Mouse (Mus musculus) liver, postnatal 0 days (tissue): ENCODE data around the gene Rbm8a2. TPM values are rescaled to one million over a fixed set of nuclear protein-coding genes. Genes with fewer than 3 reads are reported as not detected.
"Not testable (repeated sequence)": the region's sequence is repeated elsewhere in the genome, so short reads cannot be mapped to it uniquely, and the experiment has no call there.

Experiments used
- ATAC-seq: fragments of 200-750 bp; cut with Nextera tagmentation; 2 replicates; pipeline ENCODE4 v1.8.0; 2017; ENCODE audit warnings: mild to moderate bottlenecking, moderate library complexity
- DNase-seq: peaks from one replicate; pipeline ENCODE4 v3.0.0-alpha.2; 2016
- H3K27ac ChIP-seq: fragments of 300-500 bp; sonication (generic); 2 replicates; pipeline ENCODE4 v1.5.1; 2014; ENCODE audit warnings: antibody characterized with exemption, moderate library complexity, mild to moderate bottlenecking, low read depth
- H3K27me3 ChIP-seq: fragments of 300-500 bp; sonication (generic); 2 replicates; pipeline ENCODE4 v1.6.1; 2014; ENCODE audit warnings: low read length, control low read depth, mixed read lengths; ENCODE audit not compliant: insufficient read depth
- H3K36me3 ChIP-seq: fragments of 300-500 bp; sonication (generic); replicated peaks from 2 replicates; pipeline ENCODE4 v1.6.1; 2014; ENCODE audit warnings: mild to moderate bottlenecking, control low read depth, low read length, moderate library complexity, mixed read lengths; ENCODE audit not compliant: insufficient read depth
- H3K4me1 ChIP-seq: fragments of 300-500 bp; sonication (generic); 2 replicates; pipeline ENCODE4 v1.6.1; 2014; ENCODE audit warnings: antibody characterized with exemption, mild to moderate bottlenecking, control low read depth; ENCODE audit not compliant: insufficient read depth
- H3K4me2 ChIP-seq: fragments of 300-500 bp; sonication (generic); 2 replicates; pipeline ENCODE4 v1.6.1; 2014; ENCODE audit warnings: low read depth, mild to moderate bottlenecking, low read length, moderate library complexity, mixed read lengths
- H3K4me3 ChIP-seq: fragments of 300-500 bp; sonication (generic); 2 replicates; pipeline ENCODE4 v1.5.1; 2014; ENCODE audit warnings: low read depth, low read length
- H3K9ac ChIP-seq: fragments of 300-500 bp; sonication (generic); replicated peaks from 2 replicates; pipeline ENCODE4 v1.6.1; 2014; ENCODE audit warnings: mild to moderate bottlenecking, moderate library complexity
- H3K9me3 ChIP-seq: fragments of 300-500 bp; sonication (generic); 2 replicates; pipeline ENCODE4 v1.6.1; 2016; ENCODE audit warnings: mild to moderate bottlenecking, control low read depth, low read length, mixed read lengths
- CTCF ChIP-seq: sonication (generic); IDR thresholded peaks from 2 replicates; pipeline ENCODE4 v1.5.1; 2016; ENCODE audit warnings: antibody characterized with exemption, low read depth
- EP300 ChIP-seq: IDR thresholded peaks from 2 replicates; pipeline ENCODE4 v1.6.1; 2016; ENCODE audit warnings: antibody characterized with exemption, low read depth, mild to moderate bottlenecking
- WGBS: fragments of 180-500 bp; shearing (Covaris S2); extraction: QIAGEN DNeasy Blood & Tissue Kit; methylation state at CpG from one replicate; pipeline ENCODE4 v1.1.7; 2014; ENCODE audit not compliant: insufficient replicate concordance; 5-methylcytosine and 5-hydroxymethylcytosine counted together
- polyA plus RNA-seq: library from polyadenylated mRNA; unstranded; fragments of >200 nt; fragmentation: Nextera tagmentation; extraction: Ambion mirVana; gene quantifications from 2 replicates; pipeline ENCODE4 v1.2.1, GENCODE M21; 2015

Gene Rbm8a2
- 0.25 and 0.36 TPM in 2 replicates for polyA plus RNA-seq

- 86% methylated on average over 7 of the region's 7 CpGs for WGBS
- H3K4me2 ChIP-seq, H3K4me3 ChIP-seq, H3K9ac ChIP-seq, H3K27me3 ChIP-seq, H3K9me3 ChIP-seq, DNase-seq, H3K4me1 ChIP-seq, H3K27ac ChIP-seq, H3K36me3 ChIP-seq, ATAC-seq: not testable (repeated sequence)
Observed at GRCm38 (mm10) chr1:175979014-175979413, at the start of gene Rbm8a2. Gene Rbm8a2, minus strand, starts transcription at chr1:175979114.

- 60% methylated on average over 3 of the region's 3 CpGs for WGBS
Observed at GRCm38 (mm10) chr1:176028397-176028796, 49.5 kb upstream of the Rbm8a2 start.

GRCm38 (mm10) chr1:176024501-176024900 lies 45.6 kb upstream of the Rbm8a2 start:
- Histone ChIP-seq H3K27me3 (no peaks in the 10 kb centered on the region), H3K4me3 (no peak overlapping the region), H3K9me3 (no peaks in the 10 kb centered on the region), H3K9ac (no peak overlapping the region), H3K4me1 (no peaks in the 10 kb centered on the region), H3K36me3 (no peaks in the 10 kb centered on the region), H3K27ac (no peak overlapping the region), H3K4me2 (no peak overlapping the region)
- WGBS, result 79% methylated on average over 1 of the region's 1 CpGs
- DNase-seq (no peak), ATAC-seq (no peak)
- TF ChIP-seq CTCF (no peak), EP300 (no peak)

More at GRCm38 (mm10) chr1:176028397-176028796, 49.5 kb upstream of the Rbm8a2 start:
- DNase-seq, result no peak
- no peak for ATAC-seq
- Histone ChIP-seq H3K4me1 (no peaks in the 10 kb centered on the region), H3K27me3 (no peaks in the 10 kb centered on the region), H3K4me3 (no peak overlapping the region), H3K27ac (no peak overlapping the region), H3K36me3 (no peaks in the 10 kb centered on the region), H3K9ac (no peak overlapping the region), H3K9me3 (no peaks in the 10 kb centered on the region), H3K4me2 (no peak overlapping the region)
- TF ChIP-seq EP300, result no peak
- no peak for TF ChIP-seq CTCF

GRCm38 (mm10) chr1:176018523-176018922 lies 39.6 kb upstream of the Rbm8a2 start:
- Histone ChIP-seq H3K27ac (no peak overlapping the region), H3K36me3 (no peaks in the 10 kb centered on the region), H3K9ac (no peak overlapping the region), H3K4me1 (no peaks in the 10 kb centered on the region), H3K4me2 (no peak overlapping the region), H3K4me3 (no peak overlapping the region), H3K9me3 (no peaks in the 10 kb centered on the region), H3K27me3 (no peaks in the 10 kb centered on the region)
- TF ChIP-seq CTCF (no peak), EP300 (no peak)
- no peak for DNase-seq
- no peak for ATAC-seq
- 83% methylated on average over 3 of the region's 3 CpGs for WGBS

- ATAC-seq, result no peak
- H3K36me3 ChIP-seq, result no peaks in the 10 kb centered on the region
- H3K9me3 ChIP-seq, result no peaks in the 10 kb centered on the region
- no peaks in the 10 kb centered on the region for H3K4me1 ChIP-seq
- H3K4me2 ChIP-seq, result no peak overlapping the region
- 42% methylated on average over 3 of the region's 3 CpGs for WGBS
- H3K27ac ChIP-seq, result no peak overlapping the region
- no peak for DNase-seq
- H3K4me3 ChIP-seq, result no peak overlapping the region
- no peak overlapping the region for H3K9ac ChIP-seq
- H3K27me3 ChIP-seq, result no peaks in the 10 kb centered on the region
- TF ChIP-seq EP300, result no peak
- no peak for TF ChIP-seq CTCF
Observed at GRCm38 (mm10) chr1:176016076-176016475, 37.2 kb upstream of the Rbm8a2 start.

GRCm38 (mm10) chr1:176013497-176014268 lies 34.8 kb upstream of the Rbm8a2 start:
- H3K4me1 ChIP-seq, result no peaks in the 10 kb centered on the region
- WGBS, result 53% methylated on average over 3 of the region's 3 CpGs
- TF ChIP-seq CTCF (no peak), EP300 (no peak)

More at GRCm38 (mm10) chr1:176013497-176014268, 34.8 kb upstream of the Rbm8a2 start:
- no peak overlapping the region for H3K4me3 ChIP-seq
- H3K9ac ChIP-seq, result no peak overlapping the region
- H3K9me3 ChIP-seq, result no peaks in the 10 kb centered on the region
- H3K4me2 ChIP-seq, result no peak overlapping the region
- no peaks in the 10 kb centered on the region for H3K27me3 ChIP-seq
- no peak overlapping the region for H3K27ac ChIP-seq
- H3K36me3 ChIP-seq, result no peaks in the 10 kb centered on the region
- DNase-seq, result no peak
- ATAC-seq, result no peak
